Mouse (Mus musculus) splenic B cell, adult 2 months (primary cell): Measurements from ENCODE around the gene Ube2h.

Experiments
- DNase-seq: peaks from one replicate; pipeline ENCODE4 v3.0.0-alpha.2; 2011; ENCODE audit warnings: low read depth, low spot score
- H3K27me3 ChIP-seq: 2 replicates; pipeline ENCODE4 v1.6.1; 2012; ENCODE audit warnings: mild to moderate bottlenecking, low read length, moderate library complexity, mixed read lengths; ENCODE audit not compliant: control insufficient read depth, poor library complexity, insufficient read depth, severe bottlenecking
- H3K36me3 ChIP-seq: 2 replicates; pipeline ENCODE4 v1.6.1; 2012; ENCODE audit warnings: mild to moderate bottlenecking, low read length, moderate library complexity, mixed read lengths; ENCODE audit not compliant: control insufficient read depth, poor library complexity, insufficient read depth, severe bottlenecking

Gene Ube2h

DNA sequence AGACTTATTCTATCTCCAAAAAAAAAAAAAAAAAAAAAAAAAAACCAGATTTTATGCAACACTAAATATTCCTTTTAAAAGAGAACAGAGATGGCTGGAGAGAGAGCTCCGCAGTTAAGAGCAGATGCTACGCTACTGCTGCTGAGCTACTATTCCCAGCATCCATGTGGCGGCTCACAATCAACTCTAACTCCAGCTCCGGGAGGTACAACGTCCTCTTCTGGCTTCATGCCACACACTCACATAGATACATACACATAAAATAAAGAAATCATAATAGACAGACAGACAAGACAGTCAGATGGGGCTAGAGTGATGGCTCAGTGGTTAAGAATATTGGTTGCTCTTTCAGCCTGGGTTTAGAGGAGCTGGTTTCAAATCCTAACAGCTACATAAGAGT lies 58.9 kb downstream of the Ube2h start:
- DNase-seq, result no peak
- H3K36me3 ChIP-seq, result peaks cover 3% of the 10 kb centered on the region; the same call in 1 of the 2 replicates
- H3K27me3 ChIP-seq, result no peaks in the 10 kb centered on the region

DNA sequence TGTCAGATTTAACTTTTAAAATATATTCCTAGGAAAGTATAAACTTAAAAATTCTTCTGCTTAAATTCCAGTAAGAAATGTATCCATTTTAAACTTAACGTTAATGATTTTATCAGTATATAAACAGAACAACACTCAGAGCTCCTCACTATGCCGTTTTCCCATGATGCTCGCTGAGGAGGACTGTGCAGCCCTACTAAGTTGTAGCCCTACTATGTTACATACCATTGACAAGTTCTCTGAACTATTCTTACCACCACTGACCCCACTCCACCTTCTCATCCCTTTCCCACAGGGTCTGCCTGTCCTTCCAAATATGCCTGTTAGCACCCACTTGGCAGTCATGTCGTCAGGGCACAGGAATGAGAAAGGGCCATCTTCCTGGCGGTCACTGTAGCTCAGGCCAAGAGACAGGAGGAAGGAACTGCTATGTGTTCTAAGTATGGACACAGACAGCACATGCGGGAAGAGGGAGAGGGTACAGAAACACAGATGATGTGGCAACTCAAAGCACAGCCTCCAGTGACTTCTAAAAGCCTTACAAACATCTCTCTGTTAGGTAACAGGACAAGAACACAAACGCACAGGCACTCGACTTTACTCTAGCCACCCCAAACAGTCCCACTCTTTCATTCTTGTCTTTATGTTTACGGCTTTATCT lies 60.9 kb downstream of the Ube2h start:
- Histone ChIP-seq H3K27me3 (no peaks in the 10 kb centered on the region), H3K36me3 (peaks cover 7% of the 10 kb centered on the region; the same call in 1 of the 2 replicates)
- DNase-seq, result no peak

DNA sequence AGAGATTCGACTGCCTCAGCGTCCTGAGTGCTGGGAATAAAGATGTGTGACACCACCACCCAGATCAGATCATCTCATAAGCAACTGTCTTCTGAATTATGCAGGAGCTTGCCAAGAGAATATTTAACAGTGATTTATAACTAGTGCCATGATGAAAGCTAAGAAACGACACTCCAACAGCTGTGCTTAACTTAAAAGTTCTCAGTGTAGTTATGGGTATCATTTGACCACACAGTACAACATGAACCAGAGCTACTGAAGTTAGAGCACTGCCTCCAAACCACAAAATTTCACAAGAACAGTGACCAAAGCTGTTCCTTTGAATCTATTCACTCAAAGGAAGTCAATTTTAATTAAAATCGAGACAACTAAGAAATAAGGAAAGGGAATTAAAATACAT lies 61.4 kb downstream of the Ube2h start:
- no peak for DNase-seq
- Histone ChIP-seq H3K27me3 (no peaks in the 10 kb centered on the region), H3K36me3 (peaks cover 7% of the 10 kb centered on the region; the same call in 1 of the 2 replicates)

DNA sequence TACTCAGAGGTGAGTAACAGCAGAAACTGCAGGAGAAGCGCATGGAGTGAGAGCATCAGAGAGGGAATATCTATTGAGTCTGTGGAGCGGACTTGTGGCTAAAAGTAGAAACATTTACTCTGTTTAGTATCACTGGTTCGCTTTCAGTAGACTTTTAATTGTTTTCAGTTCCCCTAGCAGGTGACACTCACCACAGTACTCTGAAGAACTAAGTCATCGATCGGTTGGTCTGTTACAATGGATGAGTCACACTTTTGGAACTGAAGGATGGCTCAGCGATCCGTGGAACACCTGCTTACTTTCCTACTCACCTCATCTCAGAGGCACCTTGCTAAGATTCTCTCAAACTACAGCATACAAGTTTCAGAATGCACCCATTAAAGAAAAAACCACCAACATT lies 64.2 kb downstream of the Ube2h start:
- H3K27me3 ChIP-seq, result no peaks in the 10 kb centered on the region
- peaks cover 10% of the 10 kb centered on the region; the same call in 1 of the 2 replicates for H3K36me3 ChIP-seq
- no peak for DNase-seq

DNA sequence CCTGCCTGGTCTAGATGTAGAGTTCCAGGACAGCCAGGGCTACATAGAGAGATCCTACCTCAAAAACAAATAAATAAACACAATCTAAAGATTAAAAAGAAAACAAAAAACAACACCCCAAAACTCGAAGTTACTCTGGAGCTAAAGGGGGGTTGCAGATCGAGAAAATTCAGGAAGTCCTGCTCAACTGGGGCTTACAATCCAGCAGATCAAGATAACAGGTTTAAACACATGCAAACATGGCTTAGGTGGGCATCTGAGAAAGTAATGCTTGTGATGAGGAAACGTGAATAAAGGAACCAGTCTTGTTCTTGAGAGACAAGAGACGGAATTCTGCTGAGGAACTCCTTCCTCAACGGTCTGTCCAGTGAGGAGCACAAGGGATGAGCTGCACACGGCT lies 65.1 kb downstream of the Ube2h start:
- DNase-seq, result no peak
- H3K27me3 ChIP-seq, result no peaks in the 10 kb centered on the region
- H3K36me3 ChIP-seq, result peaks cover 10% of the 10 kb centered on the region; the same call in 1 of the 2 replicates

DNA sequence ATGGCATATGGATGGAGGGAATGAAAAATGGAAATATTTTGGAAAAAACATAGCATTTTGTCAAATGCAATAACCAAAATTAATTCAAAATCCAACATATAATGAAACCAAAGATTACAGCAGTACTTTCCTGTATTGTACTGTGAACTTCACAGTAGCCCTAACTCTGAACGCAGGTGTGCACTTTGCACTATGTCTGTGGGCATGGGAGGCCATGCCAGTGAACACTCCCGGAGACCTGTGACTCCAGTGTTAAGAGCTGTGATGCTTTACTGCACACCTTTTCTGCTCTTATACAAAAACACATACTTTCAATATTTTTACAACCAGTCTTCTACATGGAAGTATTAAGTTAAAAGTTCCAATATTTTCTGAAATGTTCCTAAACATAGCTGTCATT lies 66.3 kb downstream of the Ube2h start:
- peaks cover 10% of the 10 kb centered on the region for H3K36me3 ChIP-seq
- DNase-seq, result no peak

DNA sequence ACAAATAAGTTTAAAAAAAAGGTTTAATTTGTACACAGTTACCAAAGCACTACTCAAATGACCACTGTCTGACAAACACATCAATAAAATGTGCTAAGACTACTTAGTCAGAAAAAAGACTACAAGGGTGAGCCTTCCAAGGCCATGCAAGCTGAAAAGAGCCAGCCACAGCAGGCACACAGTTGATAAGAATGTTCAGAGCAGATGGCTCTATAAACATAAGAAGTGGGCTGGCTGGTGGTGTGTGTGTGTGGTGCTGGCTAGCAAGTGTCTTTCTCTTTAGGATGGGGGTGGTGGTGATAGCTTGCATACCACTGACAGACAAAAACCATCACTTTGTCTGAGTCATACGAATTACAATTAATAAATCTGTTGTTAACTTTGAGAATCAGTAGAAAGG lies 67.8 kb downstream of the Ube2h start:
- no peaks in the 10 kb centered on the region for H3K27me3 ChIP-seq
- DNase-seq, result no peak
- H3K36me3 ChIP-seq, result peaks cover 12% of the 10 kb centered on the region

More for the DNA sequence above, 66.3 kb downstream of the Ube2h start:
- H3K27me3 ChIP-seq, result no peaks in the 10 kb centered on the region

DNA sequence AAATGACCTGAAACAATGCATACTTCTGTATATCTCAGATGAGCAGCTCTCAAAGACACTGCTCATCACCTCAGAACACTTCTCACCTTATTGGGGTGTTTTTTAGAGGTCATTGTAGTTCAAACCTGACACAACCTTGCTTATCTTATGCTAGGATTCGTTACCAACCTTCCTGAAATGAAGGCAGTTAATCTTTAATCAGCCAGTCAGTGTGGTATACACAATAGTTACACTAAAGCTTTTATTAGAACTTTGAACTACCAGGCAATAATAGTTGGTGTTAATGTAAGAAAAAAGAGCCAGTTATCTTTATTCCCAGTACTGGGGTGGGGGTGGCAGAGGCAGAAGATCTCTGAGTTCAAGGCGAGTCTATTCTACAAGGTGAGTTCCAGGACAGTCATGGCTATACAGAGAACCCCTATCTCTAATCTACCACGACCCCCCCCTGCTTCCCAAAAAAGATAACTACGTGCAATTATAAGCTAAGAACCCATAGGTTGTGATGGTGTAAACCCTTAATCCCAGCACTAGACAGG lies 72.5 kb downstream of the Ube2h start:
- Histone ChIP-seq H3K36me3 (peaks cover 7% of the 10 kb centered on the region; the same call in 1 of the 2 replicates), H3K27me3 (no peaks in the 10 kb centered on the region)
- DNase-seq, result no peak

DNA sequence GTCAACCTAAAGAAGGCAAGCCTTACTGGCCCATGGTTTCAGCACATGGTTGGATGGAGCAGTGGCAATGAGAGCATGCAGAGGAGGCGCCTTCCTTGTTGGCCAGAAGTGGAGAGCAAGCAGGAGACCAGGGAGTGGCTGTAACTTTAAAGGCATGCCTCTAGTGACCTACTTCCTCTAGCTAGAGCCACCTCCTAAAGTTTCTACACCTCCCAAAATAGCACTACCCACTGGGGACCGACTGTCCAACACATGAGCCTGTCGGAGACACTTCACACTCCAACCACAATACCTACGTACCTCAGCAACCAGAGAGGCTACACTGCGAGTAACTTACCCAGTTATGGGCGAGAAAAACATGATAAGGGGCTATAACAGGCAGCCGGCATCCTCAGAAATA lies 74.1 kb downstream of the Ube2h start:
- Histone ChIP-seq H3K36me3 (peaks cover 2% of the 10 kb centered on the region; the same call in 1 of the 2 replicates), H3K27me3 (no peaks in the 10 kb centered on the region)
- peak; percentile 72 for DNase-seq

DNA sequence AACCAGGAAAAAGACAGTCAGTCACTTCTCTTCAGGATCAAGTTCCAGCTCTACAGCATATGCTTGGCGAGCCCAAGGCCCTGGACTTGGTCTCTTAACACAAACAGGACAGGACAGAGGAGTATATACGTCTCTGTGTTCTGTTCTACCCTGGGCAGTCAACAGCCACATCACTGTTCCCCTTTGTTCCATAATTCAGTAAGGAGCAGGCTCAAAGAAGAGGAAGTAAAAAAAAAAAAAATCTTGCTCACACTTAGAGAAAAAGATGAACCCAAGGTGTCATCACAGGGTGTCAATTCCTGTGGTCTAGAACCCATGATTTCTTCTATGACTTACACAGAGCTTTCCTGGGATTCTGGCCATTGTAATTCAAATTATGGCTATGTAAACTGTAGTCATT lies 75.4 kb downstream of the Ube2h start:
- peak; percentile 43 for DNase-seq
- Histone ChIP-seq H3K27me3 (no peaks in the 10 kb centered on the region), H3K36me3 (peaks cover 2% of the 10 kb centered on the region; the same call in 1 of the 2 replicates)

DNA sequence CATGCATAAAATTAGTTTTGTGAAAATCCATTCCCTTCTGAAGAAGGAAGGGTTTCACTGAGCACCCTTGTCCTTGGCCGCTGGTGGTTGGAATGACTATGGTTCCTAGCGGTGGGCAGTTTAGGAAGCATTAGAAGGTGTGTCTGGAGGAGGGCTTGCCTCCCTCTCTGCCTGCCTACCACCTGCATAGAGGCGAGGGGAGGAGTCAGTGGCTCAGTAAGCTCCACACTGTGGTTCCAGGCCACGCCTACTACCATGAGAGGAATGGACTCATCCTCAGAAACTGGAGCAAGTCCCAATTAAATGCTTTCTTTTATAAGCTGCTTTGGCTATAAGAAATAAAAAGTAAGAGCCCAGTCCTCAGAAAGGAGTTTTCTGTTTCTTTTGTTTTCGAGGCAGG lies 76.0 kb downstream of the Ube2h start:
- Histone ChIP-seq H3K36me3 (peaks cover 2% of the 10 kb centered on the region; the same call in 1 of the 2 replicates), H3K27me3 (no peaks in the 10 kb centered on the region)
- no peak for DNase-seq

DNA sequence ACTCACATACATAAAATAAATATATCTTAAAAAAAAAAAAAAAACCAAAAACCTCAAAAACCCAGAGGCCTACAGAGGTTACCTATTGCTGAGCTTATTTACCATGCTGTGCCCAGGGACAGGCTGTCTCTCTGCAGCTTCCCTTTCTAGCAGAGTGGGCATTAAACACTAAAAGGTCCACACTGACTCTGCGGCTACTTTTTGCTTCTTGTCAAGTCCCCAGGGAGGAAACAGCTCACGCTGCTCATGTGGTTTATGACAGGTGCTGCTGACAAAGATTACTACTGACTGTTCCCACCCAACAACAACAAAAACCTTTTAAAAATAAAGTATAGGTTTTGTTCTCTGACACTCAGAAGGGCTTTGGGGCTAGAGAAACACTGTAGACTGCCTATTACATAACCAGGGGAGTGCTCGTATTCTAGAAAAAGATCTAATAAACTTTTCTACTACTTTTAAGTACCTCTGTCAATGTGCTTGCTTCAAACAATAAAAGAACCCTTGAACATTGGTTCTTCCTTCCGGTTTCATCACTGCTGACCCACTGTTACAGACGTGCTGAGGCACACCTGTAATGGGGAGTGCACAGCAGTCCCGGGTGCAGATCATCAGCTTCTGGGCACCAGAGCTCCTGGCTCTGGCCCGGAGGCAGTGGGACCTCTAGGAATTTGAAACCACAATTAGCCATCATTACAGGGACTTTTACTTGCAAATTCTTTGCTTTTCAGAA lies 77.2 kb downstream of the Ube2h start:
- Histone ChIP-seq H3K36me3 (peaks cover 2% of the 10 kb centered on the region; the same call in 1 of the 2 replicates), H3K27me3 (no peaks in the 10 kb centered on the region)
- DNase-seq, result peak; percentile 85

DNA sequence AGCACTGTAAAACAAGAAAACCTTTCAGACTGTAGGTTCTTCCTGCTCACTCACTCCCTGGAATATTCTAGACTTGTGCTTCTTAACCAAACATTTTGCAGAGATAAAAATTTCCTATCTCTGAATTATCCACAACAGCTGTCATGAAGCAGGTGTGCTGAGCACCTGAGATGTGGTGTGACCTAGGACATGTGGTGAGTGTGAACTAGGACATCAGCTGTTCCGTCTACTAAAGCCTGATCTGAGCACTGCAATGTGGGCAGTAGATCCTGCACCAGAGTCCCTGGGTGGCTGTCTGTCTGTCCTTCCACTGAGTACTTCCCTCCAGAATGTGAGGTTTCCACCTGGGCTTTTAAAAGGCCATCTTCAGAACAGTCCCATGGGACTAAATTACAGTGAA lies 79.6 kb downstream of the Ube2h start:
- H3K27me3 ChIP-seq, result no peaks in the 10 kb centered on the region
- DNase-seq, result no peak
- peaks cover 7% of the 10 kb centered on the region for H3K36me3 ChIP-seq

DNA sequence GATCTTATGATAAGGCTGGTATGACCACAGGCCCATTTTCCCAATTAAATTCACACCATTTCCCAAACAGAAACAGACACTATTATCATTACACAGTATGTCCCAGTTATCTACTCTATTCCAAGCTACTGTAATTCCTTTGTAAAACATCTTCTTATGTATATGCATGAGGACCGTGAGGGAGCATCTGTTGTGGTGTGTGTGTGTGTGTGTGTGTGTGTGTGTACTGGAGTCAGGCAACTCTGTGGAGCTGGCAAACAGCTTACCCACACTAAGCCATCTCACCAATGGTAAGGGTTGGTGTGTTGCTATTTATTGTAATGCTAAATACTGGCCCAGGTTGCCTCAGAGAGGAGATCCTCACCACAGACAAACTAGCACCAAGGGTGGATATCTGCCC lies 82.0 kb downstream of the Ube2h start:
- Histone ChIP-seq H3K27me3 (no peaks in the 10 kb centered on the region), H3K36me3 (peaks cover 10% of the 10 kb centered on the region)
- no peak for DNase-seq

DNA sequence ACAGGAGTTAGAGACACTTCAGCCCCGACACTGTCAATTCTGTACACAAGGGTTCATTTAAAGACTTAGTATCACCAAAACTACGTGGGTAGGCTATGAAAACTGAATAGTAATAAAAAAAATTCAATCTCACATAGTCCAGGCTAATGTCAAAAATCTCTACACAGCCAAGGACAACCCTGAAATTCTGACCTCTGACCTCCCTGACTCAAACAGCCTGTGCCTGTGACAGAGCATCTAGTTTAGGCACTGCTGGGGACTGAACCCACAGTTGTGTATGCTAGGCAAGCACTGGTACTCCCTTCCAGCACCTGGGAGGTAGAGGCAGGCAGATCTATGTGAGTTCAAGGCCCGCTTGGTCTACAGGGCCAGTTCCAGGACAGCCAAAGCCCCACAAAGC lies 86.8 kb downstream of the Ube2h start:
- Histone ChIP-seq H3K27me3 (no peaks in the 10 kb centered on the region), H3K36me3 (peaks cover 10% of the 10 kb centered on the region)
- no peak for DNase-seq
